Mouse (Mus musculus): ENCODE measurements at regions not wholly inside any gene's neighbourhood (a gene's known extent, or its start where the extent isn't known, plus 50 kb on each side); places are given as distances from the start of the nearest gene placed in this dataset.
A peak's percentile ranks its signal among the peaks of the same experiment; 100 is the strongest.

- no peaks in the 10 kb centered on the region for H3K27me3 ChIP-seq (replicated peaks)
- 0 out of 2 replicates have a peak, but pooled peaks cover 3% of the 10 kb centered on the region for H3K4me1 ChIP-seq
- no peak for ATAC-seq (ENCODE audit: insufficient read depth, low FRiP score, low read depth)
- H3K4me3 ChIP-seq (replicated peaks) = no peak overlapping the region
- no peaks in the 10 kb centered on the region for H3K36me3 ChIP-seq
- no peak overlapping the region for H3K9ac ChIP-seq
- H3K27ac ChIP-seq = no peak overlapping the region; the same call in 1 of the 2 replicates
- no peaks in the 10 kb centered on the region for H3K9me3 ChIP-seq
- peak overlapping the region; percentile 14; the same call in 1 of the 2 replicates for H3K4me2 ChIP-seq
- 18% methylated on average over 10 of the region's 10 CpGs for WGBS
Observed at GRCm38 (mm10) chr3:35404492-35405390, 349.2 kb upstream of the Atp11b start.

DNA sequence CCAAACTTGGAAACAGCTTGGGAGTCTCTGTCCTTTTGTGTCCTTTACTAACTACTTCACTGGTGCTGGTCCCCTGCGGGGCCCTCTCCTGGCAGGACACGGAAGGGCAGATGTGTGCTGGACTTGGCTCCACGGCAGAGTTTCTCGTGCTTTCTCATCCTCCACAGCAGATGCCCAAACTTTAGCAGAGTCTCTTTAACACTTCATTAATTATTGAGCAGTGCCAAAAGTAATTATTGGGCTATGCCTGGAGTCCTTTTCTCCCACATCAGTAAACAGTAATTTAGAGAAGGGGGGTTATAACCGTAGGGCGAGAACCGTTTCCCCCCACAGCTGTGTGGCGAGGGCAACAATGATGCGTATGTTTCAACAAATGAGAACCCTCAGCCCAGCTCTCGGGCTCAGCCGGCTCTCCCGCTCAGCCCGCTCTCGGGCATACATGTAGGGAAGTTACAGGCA lies 348.3 kb upstream of the Atp11b start:
- H3K36me3 ChIP-seq = no peaks in the 10 kb centered on the region
- no peaks in the 10 kb centered on the region for H3K27me3 ChIP-seq (replicated peaks)
- peak; percentile 43; the same call in 1 of the 2 replicates for ATAC-seq (ENCODE audit: insufficient read depth, low FRiP score, low read depth)
- peak overlapping the region; percentile 9; the same call in 1 of the 2 replicates for H3K27ac ChIP-seq
- H3K9me3 ChIP-seq = no peaks in the 10 kb centered on the region
- 0 out of 2 replicates have a peak, but pooled peaks cover 3% of the 10 kb centered on the region for H3K4me1 ChIP-seq
- no peak overlapping the region for H3K9ac ChIP-seq
- H3K4me3 ChIP-seq (replicated peaks) = no peak overlapping the region
- 63% methylated on average over 14 of the region's 14 CpGs for WGBS
- H3K4me2 ChIP-seq = 0 out of 2 replicates have a peak overlapping the region, but pooled peaks have one; percentile 14

DNA sequence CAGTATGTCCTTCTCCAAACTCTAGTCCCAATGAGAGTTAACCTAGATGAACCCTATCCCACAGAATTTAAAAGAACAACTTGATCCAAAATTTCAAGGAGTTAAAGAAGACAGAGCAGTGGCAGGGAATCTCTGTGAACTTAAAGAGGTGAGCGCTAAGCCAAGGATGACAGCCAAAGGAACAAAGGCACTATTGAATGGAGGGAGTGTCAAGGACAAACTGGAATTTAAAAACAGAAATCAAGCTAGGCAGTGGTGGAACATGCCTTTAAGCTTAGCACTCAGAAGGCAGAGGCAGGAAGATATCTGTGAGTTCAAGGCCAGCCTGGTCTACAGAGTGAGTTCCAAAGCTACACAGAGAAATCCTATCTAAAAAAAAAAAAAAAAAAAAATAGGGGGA lies 316.2 kb upstream of the Atp11b start:
- Histone ChIP-seq H3K4me3 (replicated peaks) (no peak overlapping the region), H3K27me3 (replicated peaks) (no peaks in the 10 kb centered on the region), H3K27ac (no peak overlapping the region), H3K4me1 (no peaks in the 10 kb centered on the region), H3K9me3 (no peaks in the 10 kb centered on the region), H3K36me3 (no peaks in the 10 kb centered on the region), H3K9ac (no peak overlapping the region), H3K4me2 (no peak overlapping the region)
- no peak for ATAC-seq (ENCODE audit: insufficient read depth, low FRiP score, low read depth)
- WGBS = 91% methylated on average over 1 of the region's 1 CpGs

DNA sequence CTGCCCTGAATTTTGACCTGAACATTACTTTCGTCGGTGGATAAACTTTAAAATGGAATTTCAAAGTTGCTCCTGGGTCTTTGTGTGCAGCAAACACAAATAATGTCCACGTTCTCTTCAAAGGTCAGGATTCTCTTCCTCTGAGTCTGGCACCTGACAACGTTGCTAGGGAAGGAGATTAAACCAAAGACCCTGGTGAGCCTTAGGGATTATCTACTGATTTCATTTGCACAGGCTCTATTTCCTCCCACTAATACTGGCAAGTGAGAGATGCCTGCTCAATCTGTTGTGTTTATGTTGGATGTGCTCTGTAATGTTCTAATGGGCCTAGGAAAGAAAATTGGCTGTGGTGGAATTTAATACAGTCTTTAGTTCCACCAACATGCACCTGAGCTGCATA lies 291.0 kb upstream of the Atp11b start:
- H3K27ac ChIP-seq = no peak overlapping the region
- H3K27me3 ChIP-seq (replicated peaks) = no peaks in the 10 kb centered on the region
- no peak overlapping the region for H3K4me2 ChIP-seq
- H3K36me3 ChIP-seq = no peaks in the 10 kb centered on the region
- H3K4me1 ChIP-seq = no peaks in the 10 kb centered on the region
- 42% methylated on average over 4 of the region's 4 CpGs for WGBS
- H3K9ac ChIP-seq = no peak overlapping the region
- no peak for ATAC-seq (ENCODE audit: insufficient read depth, low FRiP score, low read depth)
- H3K4me3 ChIP-seq (replicated peaks) = no peak overlapping the region
- H3K9me3 ChIP-seq = no peaks in the 10 kb centered on the region

- H3K27ac ChIP-seq = no peak overlapping the region
- no peaks in the 10 kb centered on the region for H3K9me3 ChIP-seq
- no peaks in the 10 kb centered on the region for H3K27me3 ChIP-seq (replicated peaks)
- 73% methylated on average over 11 of the region's 11 CpGs for WGBS
- H3K9ac ChIP-seq = no peak overlapping the region
- ATAC-seq (ENCODE audit: insufficient read depth, low FRiP score, low read depth) = no peak
- H3K4me3 ChIP-seq (replicated peaks) = no peak overlapping the region
- no peak overlapping the region for H3K4me2 ChIP-seq
- H3K4me1 ChIP-seq = no peaks in the 10 kb centered on the region
- no peaks in the 10 kb centered on the region for H3K36me3 ChIP-seq
Observed at GRCm38 (mm10) chr3:35464212-35464911, 289.5 kb upstream of the Atp11b start.

GRCm38 (mm10) chr3:35465956-35466355 lies 287.9 kb upstream of the Atp11b start:
- Histone ChIP-seq H3K27me3 (replicated peaks) (no peaks in the 10 kb centered on the region), H3K36me3 (no peaks in the 10 kb centered on the region), H3K4me2 (no peak overlapping the region), H3K9me3 (no peaks in the 10 kb centered on the region), H3K4me1 (no peaks in the 10 kb centered on the region), H3K9ac (no peak overlapping the region), H3K27ac (no peak overlapping the region), H3K4me3 (replicated peaks) (no peak overlapping the region)
- no peak for ATAC-seq (ENCODE audit: insufficient read depth, low FRiP score, low read depth)
- 56% methylated on average over 3 of the region's 3 CpGs for WGBS

DNA sequence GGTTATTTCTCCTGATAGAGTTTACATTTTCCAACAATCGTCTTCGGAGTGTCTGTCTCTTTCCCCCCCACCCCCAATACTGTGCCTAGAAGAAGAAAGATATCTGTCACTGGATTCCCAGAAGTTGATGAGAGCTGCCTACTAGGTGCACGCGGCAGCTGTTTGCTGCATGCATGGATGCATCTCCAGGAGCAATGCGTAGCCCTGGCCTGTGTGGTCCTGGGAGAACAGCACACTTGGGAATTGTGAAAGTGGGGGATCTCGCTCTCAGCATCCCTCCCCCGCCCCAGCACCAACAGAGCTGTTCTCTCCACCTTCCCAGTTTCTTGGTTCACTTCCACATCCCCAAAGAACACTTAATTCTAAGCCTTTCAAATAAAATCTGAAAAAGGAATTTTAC lies 280.6 kb upstream of the Atp11b start:
- H3K36me3 ChIP-seq = no peaks in the 10 kb centered on the region
- no peaks in the 10 kb centered on the region for H3K9me3 ChIP-seq
- H3K9ac ChIP-seq = no peak overlapping the region
- no peak for ATAC-seq (ENCODE audit: insufficient read depth, low FRiP score, low read depth)
- H3K4me2 ChIP-seq = no peak overlapping the region
- H3K4me3 ChIP-seq (replicated peaks) = no peak overlapping the region
- no peaks in the 10 kb centered on the region for H3K4me1 ChIP-seq
- 88% methylated on average over 7 of the region's 7 CpGs for WGBS
- no peak overlapping the region for H3K27ac ChIP-seq
- no peaks in the 10 kb centered on the region for H3K27me3 ChIP-seq (replicated peaks)

DNA sequence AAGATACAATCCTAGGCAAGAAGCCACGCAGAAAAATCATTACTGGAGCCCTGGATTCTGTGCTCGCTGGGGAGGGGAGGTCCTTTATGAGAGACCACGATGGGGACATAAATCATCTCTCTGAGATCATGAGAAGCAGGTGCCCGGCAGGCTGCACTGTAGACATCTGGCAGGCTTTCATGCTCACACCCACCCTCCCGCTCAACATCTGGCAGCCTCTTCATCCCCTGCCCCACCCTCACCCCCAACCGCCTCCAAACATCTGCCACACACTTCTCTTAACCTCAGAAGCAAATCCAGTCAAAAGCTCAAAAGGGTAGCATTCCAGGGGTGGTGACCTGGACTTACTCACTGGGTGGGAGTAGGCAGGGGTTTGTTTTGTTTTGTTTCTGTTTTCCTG lies 279.5 kb upstream of the Atp11b start:
- no peak overlapping the region for H3K9ac ChIP-seq
- no peak overlapping the region for H3K27ac ChIP-seq
- H3K4me3 ChIP-seq (replicated peaks) = no peak overlapping the region
- no peaks in the 10 kb centered on the region for H3K27me3 ChIP-seq (replicated peaks)
- no peaks in the 10 kb centered on the region for H3K36me3 ChIP-seq
- ATAC-seq (ENCODE audit: insufficient read depth, low FRiP score, low read depth) = no peak
- no peaks in the 10 kb centered on the region for H3K9me3 ChIP-seq
- WGBS = 30% methylated on average over 6 of the region's 6 CpGs
- H3K4me1 ChIP-seq = no peaks in the 10 kb centered on the region
- H3K4me2 ChIP-seq = no peak overlapping the region

DNA sequence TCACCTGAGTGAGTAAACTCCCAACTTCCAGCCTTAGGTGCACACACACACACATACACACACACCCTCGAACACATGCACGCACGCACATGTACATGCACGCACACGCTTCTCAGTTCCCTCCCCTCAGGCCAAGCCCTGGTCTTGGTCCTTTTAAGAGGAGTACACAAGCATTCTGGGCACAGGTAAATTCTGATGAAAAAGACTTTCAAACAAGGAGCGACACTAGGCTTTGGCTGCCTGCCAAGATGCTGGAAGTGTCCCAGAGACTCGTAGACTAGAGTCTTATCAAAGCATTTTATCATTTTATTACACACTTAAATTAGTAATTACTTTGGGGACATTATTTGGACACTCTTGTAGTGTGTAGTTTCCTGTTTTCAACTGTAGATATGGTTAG lies 278.6 kb upstream of the Atp11b start:
- 60% methylated on average over 7 of the region's 7 CpGs for WGBS
- no peak overlapping the region for H3K4me2 ChIP-seq
- H3K27me3 ChIP-seq (replicated peaks) = no peaks in the 10 kb centered on the region
- ATAC-seq (ENCODE audit: insufficient read depth, low FRiP score, low read depth) = no peak
- no peaks in the 10 kb centered on the region for H3K36me3 ChIP-seq
- no peak overlapping the region for H3K9ac ChIP-seq
- H3K4me1 ChIP-seq = no peaks in the 10 kb centered on the region
- H3K27ac ChIP-seq = no peak overlapping the region
- H3K9me3 ChIP-seq = no peaks in the 10 kb centered on the region
- H3K4me3 ChIP-seq (replicated peaks) = no peak overlapping the region

DNA sequence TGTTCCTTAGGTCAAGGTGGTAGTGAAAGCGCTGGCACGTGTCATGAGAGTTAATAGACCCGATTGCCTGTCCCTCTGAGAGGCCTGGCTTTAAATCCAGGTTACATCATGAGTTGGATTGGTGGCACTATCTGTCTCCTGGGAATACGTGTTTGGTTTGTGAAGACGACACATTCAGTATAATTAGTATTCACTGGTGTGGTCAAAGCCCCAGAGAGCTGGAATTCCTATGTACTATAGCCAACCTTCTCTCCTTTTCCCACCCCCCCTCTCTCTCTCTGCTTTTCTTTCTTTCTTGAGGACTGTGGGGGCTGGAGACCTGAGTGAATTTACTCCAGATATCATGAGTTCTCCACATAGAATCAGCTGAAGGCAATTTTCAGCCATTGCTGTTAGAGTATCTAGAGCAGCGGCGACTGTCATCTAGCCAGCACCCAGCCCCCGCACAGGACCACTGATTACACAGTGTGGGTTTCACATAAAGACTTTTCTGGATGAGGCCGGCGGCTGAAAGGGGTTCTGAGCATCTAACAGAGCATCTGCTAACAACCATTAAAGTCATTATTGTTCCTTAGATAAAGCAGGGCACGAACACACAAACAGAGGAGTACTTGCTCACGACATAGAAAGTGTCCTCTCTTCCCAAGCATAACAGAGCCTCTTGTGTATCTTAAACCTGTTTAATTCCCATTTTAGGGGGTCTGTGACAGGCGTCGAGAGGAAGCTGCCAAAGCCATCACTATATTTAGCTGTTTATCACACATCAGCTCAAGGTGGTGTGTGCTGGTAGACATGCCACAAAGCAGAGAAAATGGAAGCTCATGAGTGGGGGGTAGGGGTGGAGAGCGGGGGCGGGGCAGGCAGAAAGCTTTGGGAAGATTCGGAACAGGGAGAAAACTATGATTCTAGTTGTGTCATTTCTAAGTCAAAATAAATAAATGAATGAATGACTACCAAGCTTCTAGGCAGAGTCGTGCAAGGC lies 272.9 kb upstream of the Atp11b start:
- no peak for ATAC-seq (ENCODE audit: insufficient read depth, low FRiP score, low read depth)
- Histone ChIP-seq H3K9ac (no peak overlapping the region), H3K4me1 (no peaks in the 10 kb centered on the region), H3K4me3 (replicated peaks) (no peak overlapping the region), H3K36me3 (no peaks in the 10 kb centered on the region), H3K27me3 (replicated peaks) (0 out of 2 replicates have a peak, but pooled peaks cover 3% of the 10 kb centered on the region), H3K27ac (no peak overlapping the region), H3K4me2 (no peak overlapping the region), H3K9me3 (no peaks in the 10 kb centered on the region)
- WGBS = 68% methylated on average over 18 of the region's 18 CpGs

DNA sequence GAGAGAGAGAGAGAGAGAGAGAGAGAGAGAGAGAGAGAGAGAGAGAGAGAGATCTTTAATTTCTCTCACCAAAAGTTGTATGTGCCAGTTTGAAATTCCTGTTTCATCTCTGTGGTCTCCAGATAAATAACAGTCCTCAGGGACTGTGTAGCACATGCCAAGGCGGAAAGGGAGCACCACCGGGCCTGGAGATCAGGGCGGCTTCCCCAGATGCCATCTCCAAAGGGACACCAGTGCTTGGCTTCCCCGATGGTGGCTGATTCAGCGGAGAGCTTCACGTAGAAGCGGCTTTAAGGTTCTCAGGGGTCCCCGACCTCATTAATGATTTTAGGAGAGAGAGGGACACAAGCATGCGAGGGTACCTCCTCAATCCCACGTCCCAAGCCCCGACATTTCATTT lies 272.1 kb upstream of the Atp11b start:
- no peaks in the 10 kb centered on the region for H3K9me3 ChIP-seq
- H3K4me2 ChIP-seq = no peak overlapping the region
- 0 out of 2 replicates have a peak, but pooled peaks cover 3% of the 10 kb centered on the region for H3K27me3 ChIP-seq (replicated peaks)
- H3K36me3 ChIP-seq = no peaks in the 10 kb centered on the region
- no peak overlapping the region for H3K9ac ChIP-seq
- WGBS = 39% methylated on average over 11 of the region's 11 CpGs
- H3K4me3 ChIP-seq (replicated peaks) = no peak overlapping the region
- no peaks in the 10 kb centered on the region for H3K4me1 ChIP-seq
- ATAC-seq (ENCODE audit: insufficient read depth, low FRiP score, low read depth) = no peak
- no peak overlapping the region for H3K27ac ChIP-seq

Measured in stomach, embryonic 15.5 days (tissue).